Mouse (Mus musculus) layer of hippocampus, postnatal 14 days (tissue): ENCODE results near the gene Gas2l2. TPM values are rescaled to one million over a fixed set of nuclear protein-coding genes. Genes with fewer than 3 reads are reported as not detected.

Experiments used
- DNase-seq, 2 experiments: peaks; one replicate each; pipeline ENCODE4 v3.0.0; 2021 to 2022; ENCODE audit warnings: low spot score in 2 of 2, mixed read lengths in 1 of 2
- total RNA-seq, 2 experiments: library from RNA; stranded (reverse); gene quantifications; 2 replicates each; pipeline ENCODE4 v1.2.3; 2021

Gas2l2 gene
- total RNA-seq, 2 experiments from 2014 or later = 0.29 to 1.0 TPM

DNA sequence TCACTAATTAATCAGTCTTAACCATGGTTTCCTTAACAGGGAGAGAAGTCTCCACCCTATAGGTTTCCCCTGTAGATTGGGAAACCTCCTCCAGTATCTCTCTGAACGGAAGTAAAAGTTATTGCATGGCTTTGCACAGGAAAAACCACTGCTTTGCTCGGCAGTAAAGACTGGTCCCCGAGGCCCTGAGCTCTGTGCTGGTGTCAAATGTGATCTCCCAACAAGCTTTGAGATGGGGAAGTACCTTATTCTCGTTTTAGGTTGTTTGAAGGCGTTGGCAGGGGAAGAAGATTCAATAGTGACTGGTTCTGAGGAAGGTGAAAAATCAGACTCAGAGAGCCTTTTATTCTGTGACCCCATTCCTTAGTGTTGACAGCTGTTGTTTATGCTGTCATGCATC is 30.5 kb downstream of the Gas2l2 start:
- DNase-seq = no peak

DNA sequence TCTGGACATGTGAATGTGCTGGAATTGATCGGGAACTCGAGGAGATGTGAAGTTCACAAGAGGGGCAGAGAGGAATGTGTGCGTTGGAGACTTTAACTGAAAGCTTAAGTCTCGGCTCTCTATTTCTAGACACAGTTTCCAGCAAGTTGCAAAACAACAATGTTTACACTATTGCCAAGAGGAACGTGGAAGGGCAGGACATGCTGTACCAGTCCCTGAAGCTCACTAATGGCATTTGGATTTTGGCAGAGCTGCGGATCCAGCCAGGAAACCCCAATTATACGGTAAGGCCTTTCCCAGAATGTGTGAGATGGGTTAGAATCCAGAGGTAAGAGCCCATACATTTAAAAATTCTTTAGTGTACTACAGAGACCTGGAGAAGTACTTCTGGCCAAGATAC is 31.6 kb downstream of the Gas2l2 start:
- DNase-seq = no peak

DNA sequence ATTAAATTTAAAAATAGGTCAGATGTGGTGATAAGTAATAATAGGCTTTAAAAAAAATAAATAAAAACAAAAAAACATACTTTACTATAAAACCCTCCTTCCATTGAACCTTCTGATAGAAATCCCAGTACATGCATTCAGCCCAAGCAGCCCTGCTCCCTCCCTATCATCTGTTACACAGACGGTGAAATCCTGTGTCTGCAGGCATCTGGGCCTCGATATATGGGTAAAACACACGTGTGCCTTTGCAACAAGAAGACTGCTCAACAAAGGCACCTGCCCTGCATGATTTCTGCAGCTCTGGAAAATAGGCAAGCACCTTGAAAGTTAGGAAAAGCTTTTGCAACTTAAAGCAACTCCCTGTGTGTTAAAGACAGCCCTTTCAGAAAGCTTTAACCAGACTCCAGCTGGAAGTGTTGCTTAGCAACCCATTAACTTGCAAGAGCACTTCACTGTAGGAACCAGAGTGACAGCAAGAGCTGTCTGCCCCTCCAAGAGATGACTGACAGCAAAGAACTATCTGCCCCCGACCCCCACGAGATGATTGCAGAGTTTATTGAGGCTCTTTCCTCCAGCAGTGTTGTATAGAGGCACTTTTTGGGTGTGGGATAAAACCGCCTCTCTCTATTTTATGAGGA is 34.3 kb downstream of the Gas2l2 start:
- peak in 1 of 2 experiments; percentile 39 for DNase-seq

DNA sequence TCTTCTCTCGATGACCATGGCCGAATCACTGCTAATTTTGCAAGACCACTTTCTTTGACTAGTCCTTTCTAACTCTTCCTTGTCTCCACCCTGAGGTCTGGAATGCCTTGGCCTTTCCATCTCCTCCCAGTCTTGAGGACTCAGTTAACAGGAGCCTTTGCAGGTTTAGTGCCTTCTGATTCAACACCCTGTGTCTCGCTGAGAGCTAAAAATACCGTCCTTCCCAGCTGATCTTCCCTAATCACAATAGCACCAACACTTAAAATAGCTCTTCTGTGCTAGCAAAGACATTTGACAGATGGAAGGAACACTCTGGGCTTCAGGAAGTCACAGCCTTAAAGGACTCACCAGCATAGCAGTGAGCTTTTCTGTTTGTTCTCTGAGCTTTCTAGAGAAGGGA is 36.2 kb downstream of the Gas2l2 start:
- no peak for DNase-seq

DNA sequence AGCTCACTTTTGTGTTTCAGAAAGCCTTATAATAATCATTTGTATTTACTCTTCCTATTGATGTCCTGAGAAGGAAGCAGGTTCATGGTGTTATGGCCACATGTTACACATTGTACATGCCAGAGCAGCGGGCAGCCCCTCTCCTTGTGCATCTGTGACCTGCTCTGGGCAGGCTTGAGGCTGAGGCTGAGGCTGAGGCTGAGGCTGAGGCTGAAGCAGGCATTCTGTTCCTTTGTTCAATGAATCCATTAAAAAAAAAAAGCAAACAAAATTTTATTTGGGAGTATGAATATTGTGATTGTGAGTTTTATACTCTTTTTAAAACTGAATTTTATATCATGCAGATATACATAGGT is 45.7 kb downstream of the Gas2l2 start:
- DNase-seq = no peak

DNA sequence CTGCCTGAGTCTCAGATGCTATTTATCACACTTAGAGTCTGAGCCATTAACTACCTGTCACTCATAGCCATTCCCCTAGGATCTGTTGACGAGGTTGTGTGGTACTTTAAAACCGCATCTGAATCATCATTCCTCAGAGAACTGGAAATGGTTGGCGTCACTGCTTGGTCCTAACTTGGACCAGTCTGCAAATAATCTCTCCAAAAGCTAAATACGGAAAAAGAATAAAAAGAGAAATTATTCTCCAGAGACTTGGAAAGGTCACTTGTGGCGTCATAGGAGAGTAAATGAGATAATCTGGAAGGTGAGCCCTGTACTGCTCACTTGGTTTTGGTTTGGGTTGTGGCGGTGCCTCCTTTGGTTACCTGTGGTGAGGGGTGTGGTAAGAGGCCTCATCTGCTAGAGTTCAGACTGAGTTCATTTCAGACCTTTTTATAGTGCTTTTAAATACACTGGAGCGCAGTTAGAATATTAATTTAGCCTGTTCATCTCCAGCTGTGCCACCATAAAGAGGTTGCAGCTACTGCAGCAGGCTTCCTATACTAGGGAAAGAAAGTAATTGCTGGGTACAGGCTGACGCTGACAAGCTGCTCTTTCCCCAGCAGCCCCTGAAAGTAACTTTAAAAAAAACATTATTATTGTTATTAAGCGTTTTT is 46.3 kb downstream of the Gas2l2 start:
- DNase-seq = no peak

DNA sequence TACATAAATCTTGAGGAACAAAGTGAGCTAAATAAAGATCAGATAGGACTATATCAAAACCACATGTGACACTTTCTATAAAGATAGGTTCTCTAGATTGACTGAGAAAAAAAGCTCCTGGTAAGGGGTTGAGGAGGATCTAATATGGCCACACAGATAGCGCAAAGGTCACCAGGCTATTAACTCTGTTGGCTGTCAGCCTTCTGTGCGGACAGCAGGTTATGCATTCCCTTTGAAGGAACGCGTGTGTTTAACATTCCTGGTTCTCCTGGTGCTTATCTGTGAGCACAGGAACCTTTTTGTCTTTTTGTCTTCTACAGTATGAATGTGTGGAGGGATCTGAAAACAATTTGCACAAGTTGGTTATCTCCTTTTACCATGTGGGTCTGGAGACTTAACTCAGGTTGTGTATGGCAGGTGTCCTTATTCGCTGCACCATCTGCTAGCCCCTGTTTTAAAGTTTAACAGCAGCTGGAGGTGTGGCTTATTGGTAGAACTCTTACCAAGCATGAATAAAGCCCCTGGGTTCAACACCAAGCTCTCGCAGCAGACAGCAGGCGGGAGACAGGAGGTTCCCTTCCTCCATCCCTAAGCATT is 49.4 kb downstream of the Gas2l2 start:
- DNase-seq = no peak

Other genes with a start within 250 kb of the Gas2l2 start
- under 1 TPM; 0.26 to 0.32 TPM for gene Slfn3, start 238.1 kb downstream of the Gas2l2 start, total RNA-seq
- not detected for gene Slfn14, start 142.7 kb downstream of the Gas2l2 start, total RNA-seq
- gene Ap2b1, start 130.4 kb downstream of the Gas2l2 start, total RNA-seq = 100 to 1,000 TPM; 352 to 359 TPM
- gene Pex12, start 126.9 kb downstream of the Gas2l2 start, total RNA-seq = 10 to 100 TPM in 1 of 2 experiments, 1 to 10 TPM in 1; 9.2 to 10.7 TPM
- 100 to 1,000 TPM; 219 to 224 TPM for gene Rasl10b, start 20.3 kb downstream of the Gas2l2 start, total RNA-seq
- gene 1700020L24Rik, start 8.2 kb upstream of the Gas2l2 start, total RNA-seq = not detected
- gene Mmp28, start 33.6 kb upstream of the Gas2l2 start, total RNA-seq = 1 to 10 TPM; 3.2 to 3.3 TPM
- 10 to 100 TPM; 64.1 to 65.9 TPM for gene Taf15, start 43.6 kb upstream of the Gas2l2 start, total RNA-seq
- gene Heatr9, start 92.7 kb upstream of the Gas2l2 start, total RNA-seq = not detected
- not detected for gene Ccl5, start 101.1 kb upstream of the Gas2l2 start, total RNA-seq
- gene Ccl9, start 149.2 kb upstream of the Gas2l2 start, total RNA-seq = 1 to 10 TPM; 5.6 to 6.8 TPM
- gene Ccl6, start 163.6 kb upstream of the Gas2l2 start, total RNA-seq = 1 to 10 TPM; 1.2 to 1.5 TPM
- not detected for gene Rpl9-ps1, start 216.2 kb upstream of the Gas2l2 start, total RNA-seq
- not detected for gene Ccl3, start 219.9 kb upstream of the Gas2l2 start, total RNA-seq
- not detected for gene Ccl4, start 233.1 kb upstream of the Gas2l2 start, total RNA-seq